Mouse (Mus musculus) gastrocnemius, postnatal 36 days (tissue): Measurements from ENCODE around the gene Pde4d. TPM values are rescaled to one million over a fixed set of nuclear protein-coding genes. Genes with fewer than 3 reads are reported as not detected.

Source experiments
- DNase-seq, 2 experiments: peaks; one replicate each; pipeline ENCODE4 v3.0.0; 2022
- intact Hi-C: fragments of 180-260 bp; cut with DNase I; formaldehyde crosslinking; loops from one replicate; pipeline ENCODE4 v1.15.1; 2025
- total RNA-seq, 2 experiments: library from RNA; stranded (reverse); gene quantifications; 2 replicates each; pipeline ENCODE4 v1.2.3; 2021

Pde4d gene
- total RNA-seq, 2 experiments from 2014 or later, result 190 to 235 TPM

DNA sequence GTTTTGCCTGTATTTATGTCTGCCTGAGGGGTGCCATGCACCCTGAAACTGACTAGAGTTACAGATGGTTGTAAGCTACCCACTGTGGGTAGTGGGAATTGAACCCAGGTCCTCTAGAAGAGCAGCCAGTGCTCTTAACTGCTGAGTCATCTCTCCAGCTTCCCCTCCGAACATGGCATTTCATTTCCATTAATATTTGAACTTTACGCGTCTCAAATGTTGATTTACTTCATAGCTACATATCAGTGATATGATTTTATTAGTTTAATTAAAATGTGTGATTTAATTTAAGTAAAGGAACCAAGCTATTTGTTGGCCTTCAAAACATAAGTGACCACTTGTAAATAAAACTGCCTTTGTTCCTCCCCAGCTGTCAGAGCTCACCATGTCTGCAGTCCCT lies 1239.4 kb downstream of the Pde4d start:
- intact Hi-C loops, result no loop called here

DNA sequence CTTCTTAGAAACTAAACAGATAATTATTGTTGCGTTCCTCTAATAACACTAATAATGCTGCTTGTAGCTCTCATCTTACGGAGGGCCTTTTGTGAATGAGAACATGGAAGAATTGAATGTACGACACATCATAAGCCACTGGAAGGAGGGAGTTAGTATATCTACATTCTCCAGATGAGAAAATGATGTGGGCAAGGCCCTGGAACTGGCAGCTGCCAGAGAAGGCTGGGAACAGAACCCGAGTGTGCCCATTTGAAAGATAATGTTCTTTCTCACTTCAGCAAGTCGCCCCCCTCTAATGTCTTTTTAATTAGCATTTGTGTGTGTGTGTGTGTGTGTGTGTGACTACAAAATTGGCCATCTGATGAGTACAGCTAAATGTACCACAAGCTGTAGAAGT lies 1240.8 kb downstream of the Pde4d start:
- DNase-seq, result no peak
- intact Hi-C loops, result no loop called here

More for the DNA sequence above, 1239.4 kb downstream of the Pde4d start:
- no peak for DNase-seq

DNA sequence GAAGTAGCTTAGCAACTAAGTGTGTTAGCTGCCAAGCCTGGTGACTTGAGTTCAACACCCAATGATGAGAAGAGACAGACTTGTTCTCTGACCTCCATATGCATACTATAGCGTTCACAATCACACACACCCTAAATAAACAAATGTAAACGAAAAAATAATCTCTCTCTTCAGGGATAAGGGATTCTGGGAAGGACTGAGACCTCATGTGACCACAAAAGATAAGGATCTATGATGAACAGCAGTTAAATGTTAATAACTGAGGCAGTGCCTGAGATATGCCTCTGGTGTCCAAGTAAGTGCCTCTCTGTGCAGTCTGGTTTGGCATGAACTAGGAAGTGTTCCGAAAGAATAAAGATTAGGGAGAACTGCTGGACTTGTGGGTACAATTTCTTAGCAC lies 1243.1 kb downstream of the Pde4d start:
- DNase-seq, result no peak
- intact Hi-C loops, result no loop called here

DNA sequence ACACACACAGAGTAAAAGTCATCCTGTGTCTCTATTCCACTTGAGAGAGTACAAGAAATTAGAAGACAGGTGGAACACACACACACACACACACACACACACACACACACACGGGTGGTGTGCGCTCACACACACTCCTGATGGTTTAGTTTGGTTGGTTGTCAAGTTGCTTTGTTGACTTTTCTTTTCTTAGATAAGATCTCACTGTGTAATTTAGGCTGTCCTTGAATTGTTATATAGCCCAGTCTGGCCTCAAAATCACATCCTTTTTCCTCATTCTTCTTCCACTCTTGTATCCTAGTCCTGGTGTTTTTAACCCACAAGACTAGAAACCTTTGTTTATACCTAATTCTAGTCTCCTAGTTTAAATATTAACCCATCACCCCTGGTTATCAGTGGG lies 1244.0 kb downstream of the Pde4d start:
- no peak for DNase-seq
- intact Hi-C loops, result no loop called here

DNA sequence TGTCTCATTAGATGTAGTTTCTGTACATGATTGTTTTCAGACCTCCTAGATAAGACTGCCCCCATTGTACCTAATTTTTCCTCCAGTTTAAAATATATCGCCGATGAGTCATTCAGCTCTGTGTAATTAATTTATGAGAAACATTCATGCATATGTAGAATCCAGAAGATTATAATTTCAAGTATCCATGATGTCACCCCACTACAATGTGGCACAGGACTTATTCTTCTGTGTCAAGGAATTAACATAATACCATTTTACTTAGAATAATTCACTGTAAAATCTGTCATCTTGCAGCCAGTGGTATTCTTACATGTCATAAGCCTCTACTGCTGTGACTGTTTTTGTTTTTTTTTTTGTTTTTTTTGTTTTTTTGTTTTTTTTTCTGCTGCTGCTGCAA lies 1244.5 kb downstream of the Pde4d start:
- intact Hi-C loops, result no loop called here
- DNase-seq, result no peak

DNA sequence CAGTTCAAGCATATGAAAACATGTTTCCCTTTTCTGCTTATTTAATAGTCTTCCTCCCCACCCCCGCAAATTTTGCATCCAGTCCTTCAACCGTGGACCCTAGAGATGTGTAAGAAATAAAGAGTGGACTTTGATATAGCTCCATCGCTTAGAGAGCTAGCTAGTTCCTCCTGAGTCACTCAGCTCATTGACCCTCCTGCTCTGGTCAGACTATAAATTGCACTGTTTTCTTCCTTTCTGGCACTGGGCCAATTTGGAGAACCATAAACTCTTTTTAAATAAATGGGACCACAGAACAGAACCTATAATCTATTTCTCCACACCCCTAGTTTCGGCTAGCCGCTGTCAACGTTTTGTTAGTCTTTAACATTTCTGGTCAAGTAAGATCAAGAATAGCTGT lies 1245.3 kb downstream of the Pde4d start:
- intact Hi-C loops, result no loop called here
- DNase-seq, result no peak

DNA sequence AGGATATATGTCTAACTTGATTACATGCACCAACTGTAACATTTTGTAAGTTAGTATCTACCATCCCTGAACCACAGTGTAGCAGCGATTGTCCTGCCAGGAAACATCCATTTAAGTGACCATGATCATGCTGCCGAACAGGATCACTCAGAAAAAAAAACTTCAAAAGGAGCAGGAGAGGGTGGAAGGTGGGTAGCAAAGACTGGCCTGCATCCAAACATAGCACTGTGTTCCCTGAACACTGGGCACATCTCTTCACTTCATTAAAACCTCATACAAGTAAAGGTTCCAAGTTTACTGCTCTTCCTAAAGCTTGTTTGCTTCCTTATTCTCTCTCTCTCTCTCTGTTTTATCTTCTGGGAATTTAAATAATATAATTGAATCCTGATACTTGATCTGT lies 1256.4 kb downstream of the Pde4d start:
- intact Hi-C loops, result no loop called here

DNA sequence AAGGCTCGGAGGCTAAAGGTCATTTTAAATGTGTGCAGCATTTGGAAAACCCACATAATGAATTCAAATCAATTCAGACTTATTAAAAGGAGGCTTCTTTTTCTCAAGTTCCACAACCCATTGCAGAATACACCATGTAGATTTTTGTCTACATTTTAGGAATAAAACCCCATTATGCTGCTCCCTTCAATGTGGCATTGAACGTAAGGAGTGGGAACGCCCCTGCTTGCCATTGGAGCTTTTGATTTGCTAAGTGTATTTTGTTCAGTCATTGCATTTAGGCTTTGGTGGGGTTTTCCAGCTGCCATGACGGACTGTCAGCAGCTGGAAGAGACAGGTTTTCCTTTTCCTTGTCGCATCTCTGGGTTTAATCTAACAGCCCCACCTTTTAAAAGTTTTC lies 1256.8 kb downstream of the Pde4d start:
- intact Hi-C loops, result no loop called here
- DNase-seq, result no peak

More for the DNA sequence above, 1256.4 kb downstream of the Pde4d start:
- DNase-seq, result no peak

DNA sequence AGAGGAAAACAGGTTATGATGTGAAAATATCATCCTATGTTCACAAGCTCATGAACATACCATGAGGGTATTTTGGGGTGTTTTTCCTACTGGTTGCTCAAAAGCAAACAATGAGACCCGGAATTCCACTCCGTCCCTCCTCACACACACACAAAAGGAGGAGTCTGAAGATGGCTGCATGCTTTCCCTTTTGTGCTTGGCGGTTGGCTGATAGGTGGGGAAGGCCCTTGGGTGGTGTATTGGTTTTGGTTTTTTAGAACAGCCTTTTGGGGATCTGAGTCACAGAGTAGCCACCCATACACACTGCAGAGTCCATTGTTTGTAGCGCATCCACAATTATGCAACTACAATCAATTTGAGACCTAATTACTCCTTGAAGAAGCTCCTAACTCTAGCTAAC lies 1257.4 kb downstream of the Pde4d start:
- intact Hi-C loops, result no loop called here
- DNase-seq, result no peak

DNA sequence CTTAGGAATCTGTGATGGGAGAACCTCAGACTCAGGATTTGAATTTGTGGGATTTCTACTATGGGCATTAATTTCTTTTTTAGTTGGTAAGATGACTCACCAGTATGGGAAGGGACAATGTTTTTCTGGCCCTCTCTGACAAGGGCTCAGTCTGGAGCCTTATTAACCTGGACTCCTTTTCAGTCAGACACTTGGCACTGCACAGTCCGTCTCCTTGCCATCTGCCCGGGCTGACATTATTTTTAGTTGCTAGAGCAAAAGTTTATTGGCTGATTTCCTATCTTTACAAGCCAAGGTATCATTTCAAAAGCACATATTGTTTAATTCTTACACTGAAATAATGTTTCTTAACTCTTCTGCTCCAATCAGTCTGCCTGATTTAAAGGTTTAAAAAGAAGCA lies 1258.6 kb downstream of the Pde4d start:
- intact Hi-C loops, result no loop called here
- DNase-seq, result no peak

DNA sequence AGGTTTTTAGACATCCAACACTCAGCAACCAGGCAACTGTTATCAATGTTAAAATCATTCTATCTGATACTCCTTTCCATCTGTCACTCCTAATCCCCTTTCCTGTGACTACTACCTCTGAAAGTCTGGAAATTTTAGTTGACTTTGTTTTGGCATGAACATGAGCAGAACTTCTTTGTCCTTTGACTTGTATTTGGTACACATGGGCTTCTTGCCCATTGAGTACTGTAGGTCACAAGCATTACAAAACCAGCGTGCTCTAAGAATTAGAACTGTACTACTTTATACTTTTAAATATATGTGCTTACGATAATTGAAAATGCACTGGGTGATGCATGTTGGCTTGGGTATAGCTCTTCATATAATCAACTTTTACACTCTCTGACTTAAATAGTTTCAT lies 1264.8 kb downstream of the Pde4d start:
- intact Hi-C loops, result no loop called here
- no peak for DNase-seq

DNA sequence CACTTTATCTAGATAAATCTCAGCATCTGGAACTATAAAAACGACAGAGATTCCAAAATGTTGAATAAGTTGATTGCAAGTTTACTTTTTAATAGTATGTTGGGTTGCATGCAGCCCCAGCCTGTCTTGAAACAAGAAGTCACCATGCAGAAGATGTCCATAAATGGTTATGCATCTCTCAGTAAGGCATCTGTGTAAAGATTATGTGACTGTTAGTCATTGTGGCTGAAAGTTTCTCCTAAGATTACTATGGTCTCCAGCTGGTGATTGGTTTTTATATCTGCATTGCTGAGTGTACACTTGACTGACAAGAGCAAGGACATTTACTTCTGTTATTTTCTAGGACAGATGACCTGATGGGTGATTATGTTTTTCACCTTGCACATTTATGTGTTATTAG lies 1265.6 kb downstream of the Pde4d start:
- intact Hi-C loops, result no loop called here
- no peak for DNase-seq

DNA sequence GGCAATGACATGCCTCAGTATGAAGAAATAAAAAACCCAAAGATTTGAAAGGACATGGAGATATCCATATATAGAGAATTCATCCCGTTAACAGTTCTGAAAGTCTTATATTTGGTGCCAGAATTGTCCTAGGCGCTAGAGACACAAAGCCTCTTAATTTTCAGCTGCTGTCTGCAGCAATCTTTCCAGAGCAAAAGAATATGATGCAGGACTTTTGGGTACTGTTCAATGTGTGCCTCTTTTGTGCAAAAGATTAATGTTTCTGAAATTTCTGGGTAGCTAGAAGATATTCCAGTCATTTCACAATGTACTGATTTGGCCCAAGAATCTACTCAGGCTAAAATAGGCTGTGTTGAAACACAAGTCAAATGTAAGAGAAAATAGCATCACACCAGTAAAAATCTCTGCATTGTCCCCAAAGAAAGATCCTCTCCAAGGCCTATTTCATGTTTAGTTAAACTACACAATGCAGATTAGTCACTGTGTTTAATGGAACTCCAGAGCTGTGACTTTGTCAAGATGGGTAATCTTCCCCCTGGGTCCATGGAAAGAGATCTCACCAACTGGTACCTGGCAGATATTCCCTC lies 1270.5 kb downstream of the Pde4d start:
- intact Hi-C loops, result no loop called here
- DNase-seq, result no peak

DNA sequence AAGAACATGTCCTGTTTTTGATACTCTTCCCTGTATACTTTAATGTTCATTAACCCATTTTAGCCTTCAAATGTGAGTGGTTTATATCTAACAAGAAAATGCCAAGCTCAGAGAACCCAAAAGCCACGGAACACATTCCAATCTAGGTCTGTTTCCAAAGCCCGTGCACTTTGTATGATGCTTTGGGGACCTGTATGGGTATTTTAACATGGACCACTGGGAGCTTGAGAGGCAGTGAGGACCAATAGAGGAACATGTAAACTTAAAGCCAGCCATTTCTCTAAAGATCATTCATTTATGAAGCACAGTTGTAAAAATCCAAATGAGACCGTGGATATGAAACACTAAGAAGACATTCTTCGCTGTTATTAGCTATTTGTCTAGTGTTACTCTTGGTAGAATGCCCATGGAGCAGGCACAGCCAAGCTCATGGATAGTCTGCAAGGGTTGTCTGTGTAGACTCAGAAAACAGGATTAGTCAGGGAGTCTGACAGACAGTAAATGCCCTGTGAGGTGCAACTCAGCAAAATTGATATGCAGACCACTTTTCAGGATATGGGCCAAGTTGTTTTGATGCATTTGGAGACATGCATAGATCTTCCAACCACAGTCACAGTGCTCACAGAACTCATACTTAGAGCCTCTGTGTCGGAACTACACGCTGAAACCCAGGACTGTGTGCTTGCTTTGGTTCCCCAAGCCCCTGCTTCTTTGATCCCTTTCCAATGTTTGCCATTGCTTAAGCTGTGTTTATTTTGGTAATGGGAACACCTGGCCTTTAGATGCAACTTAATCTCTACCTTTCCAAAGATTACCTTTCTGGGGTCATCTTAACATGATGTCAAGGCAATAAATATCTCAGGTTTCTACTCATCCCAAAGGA lies 1272.7 kb downstream of the Pde4d start:
- intact Hi-C loops, result no loop called here

DNA sequence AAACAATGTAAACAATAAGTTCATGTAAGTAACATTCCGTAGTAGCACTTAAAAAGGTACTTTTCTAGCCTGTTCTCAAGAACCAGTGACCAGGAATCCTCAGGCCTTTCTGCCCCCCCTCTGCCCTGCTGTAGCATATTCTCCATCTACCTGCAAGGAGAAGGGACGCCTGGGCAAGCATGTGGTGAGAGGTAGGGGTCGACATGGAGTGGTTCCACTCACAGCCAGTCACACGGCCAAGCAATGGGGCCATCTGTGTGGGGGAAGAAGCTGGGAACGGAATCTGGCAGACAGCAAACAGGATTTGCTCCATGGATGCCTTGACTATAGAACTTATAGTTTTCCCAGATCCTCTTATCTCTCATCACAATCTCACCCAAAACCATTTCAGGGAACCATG lies 1277.6 kb downstream of the Pde4d start:
- intact Hi-C loops, result no loop called here
- DNase-seq, result no peak

More for the DNA sequence above, 1272.7 kb downstream of the Pde4d start:
- no peak for DNase-seq

DNA sequence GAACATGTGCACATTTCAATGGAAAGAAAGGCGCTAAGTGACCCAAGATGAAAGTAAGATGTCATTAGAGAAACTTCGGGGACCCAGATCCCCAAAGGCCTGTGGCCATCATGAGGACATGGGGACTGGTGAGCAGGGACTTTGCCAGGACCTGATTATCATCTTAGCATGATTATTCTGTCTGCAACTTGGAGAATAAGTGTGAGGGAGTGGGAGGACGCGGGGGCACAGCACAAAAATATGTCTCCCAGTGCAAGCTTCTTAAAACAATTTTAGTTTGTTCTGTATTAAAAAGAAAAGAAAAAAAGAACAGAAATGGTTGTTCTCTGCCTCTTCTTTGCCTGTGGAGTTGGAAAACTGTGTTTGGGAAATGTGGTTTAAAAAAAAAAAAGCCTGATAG lies 1279.9 kb downstream of the Pde4d start:
- no peak for DNase-seq

DNA sequence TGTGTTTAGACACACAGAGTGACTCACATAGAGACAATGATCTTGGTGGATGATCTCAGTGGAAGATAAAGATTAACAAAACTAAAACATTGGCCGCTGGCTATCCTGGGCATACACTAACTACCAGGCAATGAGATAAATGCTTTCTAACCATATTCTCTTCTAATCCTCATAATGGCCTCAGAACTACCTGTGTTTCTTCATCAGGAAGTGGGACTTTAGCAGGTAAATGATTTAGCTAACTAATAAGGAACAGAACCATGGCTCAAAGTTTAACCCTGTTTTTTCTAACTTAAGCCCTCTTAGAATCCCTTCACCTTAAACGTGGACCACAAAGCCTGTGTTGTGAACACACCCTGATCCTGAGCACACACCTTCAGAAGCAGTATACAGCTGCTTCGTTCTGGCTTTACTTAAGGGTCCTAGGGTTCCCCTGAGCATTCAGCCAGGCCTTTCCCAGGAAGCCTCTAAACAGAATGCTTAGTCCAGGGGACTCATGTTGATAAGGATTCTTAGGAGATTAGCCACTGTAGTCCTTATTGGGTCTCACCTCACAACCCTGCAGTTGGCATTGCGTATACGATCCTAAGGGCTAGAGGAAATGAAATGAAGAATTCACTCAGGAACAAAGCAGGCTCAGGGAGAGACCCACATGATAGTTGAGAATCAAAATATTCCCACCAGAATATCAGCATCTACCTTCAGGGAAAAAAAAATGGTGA lies 1283.1 kb downstream of the Pde4d start:
- intact Hi-C loops, result no loop called here
- DNase-seq, result no peak

More for the DNA sequence above, 1279.9 kb downstream of the Pde4d start:
- intact Hi-C loops, result no loop called here

DNA sequence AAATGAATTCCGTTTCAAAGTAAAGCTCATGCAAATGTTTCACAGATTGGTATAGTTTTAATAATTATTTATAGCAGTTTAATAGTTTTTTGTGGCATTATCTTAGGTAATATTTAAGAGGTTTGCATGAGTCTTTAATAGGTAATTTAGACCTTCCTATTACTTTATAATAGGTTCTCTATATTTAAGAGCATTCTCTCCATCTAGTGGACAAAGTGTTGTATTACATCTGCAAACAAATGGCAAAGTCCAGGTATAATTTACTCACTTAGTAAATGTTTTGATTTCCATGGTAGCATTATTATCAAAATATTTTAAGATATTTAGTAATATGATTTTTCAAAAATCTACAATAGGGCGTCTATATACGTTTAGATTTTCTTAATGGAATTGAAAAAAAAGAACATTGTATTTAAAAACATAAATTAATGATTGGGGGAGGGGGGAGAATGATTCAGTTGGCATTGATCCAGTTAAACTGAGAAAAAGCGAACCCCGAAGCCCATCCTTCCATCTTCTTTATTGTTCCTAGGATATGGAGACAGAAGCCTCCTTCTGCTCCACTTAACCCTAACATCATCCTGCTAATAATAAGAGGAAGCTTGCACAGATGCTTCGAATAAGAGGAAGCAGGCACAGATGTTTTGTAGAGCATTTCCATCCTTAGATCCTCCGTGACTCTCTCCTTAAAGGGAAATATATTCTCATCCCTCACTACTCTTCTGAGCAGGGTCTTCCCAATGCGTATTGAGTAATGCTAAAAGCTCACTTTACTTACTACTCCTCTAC lies 1286.7 kb downstream of the Pde4d start:
- DNase-seq, result no peak
- intact Hi-C loops, result no loop called here

DNA sequence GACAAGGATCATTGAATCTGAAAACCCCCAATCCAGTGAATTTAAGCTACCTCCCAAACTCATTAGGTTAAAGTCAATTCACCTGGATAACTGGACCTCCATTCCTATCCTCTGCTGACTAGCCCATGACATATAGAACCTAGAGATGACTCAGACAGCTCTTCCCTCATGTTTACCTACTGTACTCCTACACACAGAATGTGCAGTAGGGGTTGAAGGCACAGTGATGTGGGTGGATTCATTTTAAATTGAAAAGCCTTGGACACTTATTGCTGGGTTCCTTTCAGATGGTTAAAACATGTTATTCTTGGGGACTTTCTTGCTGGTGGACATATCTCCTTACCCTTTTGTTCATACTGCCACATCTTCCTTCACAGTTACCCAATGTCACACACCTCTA lies 1296.7 kb downstream of the Pde4d start:
- DNase-seq, result no peak

DNA sequence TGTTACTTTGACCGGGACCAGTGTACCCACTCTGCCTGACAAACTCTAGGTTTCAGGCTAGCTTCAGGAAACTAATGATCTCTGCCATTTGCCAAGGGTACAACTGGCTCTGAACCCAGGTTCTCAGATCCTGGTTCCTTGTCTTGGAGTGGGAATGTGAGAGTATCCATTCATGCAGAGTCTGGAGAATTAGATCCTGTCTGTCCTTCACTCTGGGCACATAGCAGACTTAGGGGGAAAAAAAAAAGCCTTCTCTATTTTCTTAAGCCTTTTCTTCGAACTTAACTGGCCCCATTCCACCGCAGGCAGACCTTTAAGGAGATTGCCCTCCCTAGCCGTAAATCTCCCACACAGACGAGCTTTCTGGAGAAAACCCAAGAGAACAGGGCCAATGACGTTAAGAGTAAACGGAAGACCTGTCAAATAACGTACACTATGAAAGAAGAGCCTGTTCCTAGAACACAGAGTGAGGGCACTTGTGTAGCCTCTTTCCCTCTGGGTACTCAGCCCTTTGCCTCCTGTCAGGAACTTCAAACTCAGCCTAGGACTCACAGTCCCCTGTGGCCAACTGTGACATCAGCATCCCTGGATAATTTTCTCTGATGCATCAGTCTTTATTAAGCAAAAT lies 1302.6 kb downstream of the Pde4d start:
- intact Hi-C loops, result loop anchor here (10.0 kb wide), 1 partner anchor 308 kb away; no protein-coding TSS in a partner anchor

More for the DNA sequence above, 1296.7 kb downstream of the Pde4d start:
- intact Hi-C loops, result loop anchor here (10.0 kb wide), 1 partner anchor 512 kb away; no protein-coding TSS in a partner anchor

More for the DNA sequence above, 1302.6 kb downstream of the Pde4d start:
- DNase-seq, result peak in 1 of 2 experiments; percentile 42
